Mouse (Mus musculus) c-Kit-negative CD71-positive TER-119-positive erythroid progenitor cells, embryonic 14.5 days (primary cell): ENCODE results near the gene Trim72.
A peak's percentile ranks its signal among the peaks of the same experiment; 100 is the strongest.
"Not testable (repeated sequence)": the region's sequence is repeated elsewhere in the genome, so short reads cannot be mapped to it uniquely, and the experiment has no call there.

Source experiments
- DNase-seq: peaks from one replicate; pipeline ENCODE4 v3.0.0-alpha.2; 2013; ENCODE audit warnings: low read depth, low spot score

Gene Trim72

DNA sequence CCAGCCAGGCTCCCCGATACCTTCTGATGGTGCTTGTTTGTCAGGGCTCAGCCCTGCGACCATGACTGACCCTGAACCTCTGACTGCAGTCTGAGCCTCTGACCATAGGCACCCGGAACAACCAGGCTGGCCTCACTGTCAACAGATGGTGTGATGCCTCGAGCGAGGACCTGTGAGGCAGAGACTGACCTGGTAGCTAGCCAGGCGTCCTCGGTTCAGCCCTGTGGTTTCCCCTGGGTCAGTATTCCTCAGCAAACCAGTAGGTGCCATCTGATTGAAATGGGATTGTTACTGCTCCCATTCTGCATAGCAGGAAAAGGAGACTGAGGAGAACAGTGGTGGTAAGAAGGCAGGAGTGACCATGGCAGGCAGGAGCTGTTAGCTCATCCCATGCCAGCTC, 2.4 kb downstream of the Trim72 start:
- no peak for DNase-seq

DNA sequence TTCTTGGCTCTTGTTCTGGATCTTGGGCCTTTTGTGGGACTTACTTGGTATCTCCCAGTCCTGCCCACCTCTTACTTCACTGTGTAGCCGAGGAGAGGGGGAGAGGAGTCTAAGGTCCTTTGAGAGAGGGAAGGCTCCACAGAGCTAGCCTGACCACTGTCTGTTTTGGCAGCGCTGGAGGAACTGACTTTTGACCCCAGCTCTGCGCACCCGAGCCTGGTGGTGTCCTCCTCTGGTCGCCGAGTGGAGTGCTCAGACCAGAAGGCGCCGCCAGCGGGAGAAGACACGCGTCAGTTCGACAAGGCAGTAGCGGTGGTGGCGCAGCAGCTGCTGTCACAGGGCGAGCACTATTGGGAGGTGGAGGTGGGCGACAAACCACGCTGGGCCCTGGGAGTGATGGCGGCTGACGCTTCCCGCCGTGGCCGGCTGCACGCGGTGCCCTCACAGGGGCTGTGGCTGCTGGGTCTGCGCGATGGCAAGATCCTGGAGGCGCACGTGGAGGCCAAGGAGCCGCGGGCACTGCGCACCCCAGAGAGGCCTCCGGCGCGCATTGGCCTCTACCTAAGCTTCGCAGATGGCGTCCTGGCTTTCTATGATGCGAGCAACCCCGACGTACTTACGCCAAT, 6.1 kb downstream of the Trim72 start:
- DNase-seq: no peak

DNA sequence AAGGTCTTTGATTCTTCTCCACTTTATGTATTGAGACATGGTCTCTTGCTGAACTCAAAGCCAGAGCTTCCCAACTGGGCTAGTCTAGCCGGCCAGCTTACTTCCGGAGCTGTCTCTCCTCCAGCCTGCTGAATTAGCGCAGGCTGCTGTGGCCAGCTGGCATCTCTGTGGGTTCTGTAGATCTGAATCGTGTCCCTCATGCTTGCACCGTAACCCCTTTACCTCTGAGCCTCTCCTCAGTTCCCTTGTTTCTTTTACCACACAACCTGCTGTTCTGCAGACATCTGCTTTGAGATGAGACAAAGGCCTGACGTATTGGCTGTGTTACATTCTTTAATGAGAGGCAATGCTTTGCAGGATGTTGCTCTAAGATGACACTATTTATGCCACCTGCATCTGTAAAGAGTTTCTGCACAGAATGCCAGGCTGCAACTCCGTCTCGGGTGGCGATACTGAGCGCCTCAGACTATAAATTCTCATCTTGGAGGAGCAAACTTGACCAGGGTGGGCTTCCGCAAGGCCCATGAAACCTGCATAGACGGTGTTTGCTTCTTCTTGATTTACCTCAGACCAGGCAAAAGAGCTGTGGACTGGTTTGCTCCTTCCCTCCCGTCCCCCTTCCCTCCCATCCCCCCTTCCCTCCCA, 8.5 kb downstream of the Trim72 start:
- no peak for DNase-seq

DNA sequence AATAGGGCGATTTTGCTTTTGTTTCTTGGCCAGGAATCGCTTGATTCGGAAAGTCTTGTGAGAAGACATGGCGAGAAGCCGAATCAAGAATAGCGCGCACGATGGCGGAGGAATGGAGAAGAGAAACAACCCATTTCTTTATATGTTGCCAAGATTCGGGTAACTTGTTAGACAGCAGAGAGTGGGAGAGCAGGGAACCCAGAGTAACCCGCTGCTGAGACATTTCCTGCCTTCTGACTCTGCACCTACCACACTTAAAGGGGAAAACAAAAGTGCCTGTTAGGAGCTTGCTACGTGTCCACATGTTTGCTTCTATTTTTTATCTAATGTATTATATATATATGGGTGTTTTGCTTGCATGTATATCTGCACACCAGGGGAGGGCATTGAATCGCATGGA, 9.4 kb downstream of the Trim72 start:
- DNase-seq: no peak

DNA sequence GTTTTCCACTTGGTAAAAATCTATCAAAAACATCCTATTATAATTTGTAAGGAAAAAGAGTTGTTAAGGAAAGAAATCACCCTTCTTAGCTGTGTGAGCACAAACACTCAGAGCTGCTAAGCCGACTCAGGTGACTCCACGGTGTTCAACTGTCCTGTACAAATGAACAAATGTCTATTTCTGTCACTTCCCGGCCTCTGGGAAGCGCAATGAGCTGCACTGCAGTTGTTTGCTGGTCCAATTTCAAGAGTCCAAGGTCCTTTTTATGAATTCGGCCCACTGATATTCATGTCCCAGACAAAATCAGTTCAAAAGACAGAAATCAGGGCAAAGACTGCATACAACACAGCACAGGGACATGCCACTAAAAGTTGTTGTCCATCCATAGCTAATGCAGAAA, 12.4 kb downstream of the Trim72 start:
- not testable (repeated sequence) for DNase-seq

DNA sequence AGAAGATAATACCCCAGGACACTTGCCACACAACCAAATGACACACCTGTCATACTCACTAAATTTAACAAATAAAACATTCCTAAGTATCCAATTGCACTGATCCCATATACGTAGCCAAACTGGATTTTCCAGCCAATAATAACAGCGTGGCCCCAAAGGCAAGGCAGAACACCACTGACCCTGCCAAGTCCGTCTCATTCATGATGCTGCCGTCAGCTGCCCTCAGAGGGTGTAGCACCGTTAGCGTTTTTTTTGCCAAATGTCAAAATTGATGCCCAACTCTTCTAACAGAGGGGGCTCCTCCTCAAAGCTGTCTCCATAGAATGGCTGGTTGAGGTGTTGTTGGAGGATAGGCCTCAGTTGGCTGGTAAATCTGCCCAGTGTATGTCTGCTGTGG, 12.9 kb downstream of the Trim72 start:
- DNase-seq: no peak

DNA sequence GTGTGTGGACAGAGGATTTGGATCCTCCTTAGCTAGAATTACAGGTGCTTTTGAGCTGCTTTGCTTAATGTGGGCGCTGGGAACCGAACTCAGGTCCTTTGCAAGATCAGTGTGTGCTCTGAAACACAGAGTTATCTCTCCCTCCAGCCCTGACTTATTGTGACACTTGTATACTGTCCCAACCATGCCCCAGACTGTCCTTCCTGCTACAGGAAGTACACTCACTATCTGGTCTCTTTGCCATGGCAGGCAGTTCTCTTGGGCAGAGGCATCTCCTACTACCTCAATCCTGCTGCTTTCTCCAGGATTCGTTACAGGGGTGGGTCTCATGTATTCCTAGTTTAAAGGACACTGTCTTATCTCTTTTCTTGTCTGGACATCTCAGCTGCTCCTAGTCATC, 14.5 kb downstream of the Trim72 start:
- no peak for DNase-seq

DNA sequence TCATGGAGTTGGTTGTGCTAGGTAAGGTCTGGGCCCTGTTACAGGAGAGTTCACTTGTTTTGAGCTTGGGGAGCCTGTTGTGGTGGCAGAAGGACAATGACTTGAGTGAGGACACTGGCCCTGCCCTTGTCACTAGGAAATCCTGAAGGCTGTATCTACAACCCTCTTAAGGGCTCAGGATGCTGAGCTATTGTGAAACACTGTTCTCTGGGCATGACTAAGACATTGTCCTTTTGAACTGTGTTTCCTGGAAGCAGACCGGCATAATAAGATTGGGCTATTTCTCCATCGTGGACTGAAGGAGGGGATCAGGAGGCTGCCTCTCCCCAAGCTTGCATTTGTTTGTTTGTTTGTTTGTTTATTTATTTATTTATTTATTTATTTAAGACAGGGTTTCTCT, 15.4 kb downstream of the Trim72 start:
- no peak for DNase-seq

DNA sequence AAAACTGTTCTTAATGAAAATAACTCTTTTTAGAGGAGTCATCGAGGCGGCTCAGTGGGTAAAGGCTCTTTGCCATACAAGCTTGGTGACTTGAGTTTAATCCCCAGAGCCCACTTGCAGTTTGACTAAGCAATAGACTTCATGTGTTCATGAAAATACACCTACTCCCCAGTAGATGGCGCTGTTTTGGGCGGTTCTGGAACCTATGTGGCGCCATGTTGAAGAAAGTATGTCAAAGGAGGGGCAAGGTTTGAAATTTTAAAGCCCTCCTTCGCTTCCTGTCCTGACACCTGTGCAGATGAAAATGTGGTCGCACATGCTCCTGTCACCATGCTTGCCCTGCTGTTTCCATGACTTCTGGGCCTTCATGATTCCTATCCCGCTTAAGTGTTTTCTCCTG, 19.2 kb downstream of the Trim72 start:
- DNase-seq: peak; percentile 8

DNA sequence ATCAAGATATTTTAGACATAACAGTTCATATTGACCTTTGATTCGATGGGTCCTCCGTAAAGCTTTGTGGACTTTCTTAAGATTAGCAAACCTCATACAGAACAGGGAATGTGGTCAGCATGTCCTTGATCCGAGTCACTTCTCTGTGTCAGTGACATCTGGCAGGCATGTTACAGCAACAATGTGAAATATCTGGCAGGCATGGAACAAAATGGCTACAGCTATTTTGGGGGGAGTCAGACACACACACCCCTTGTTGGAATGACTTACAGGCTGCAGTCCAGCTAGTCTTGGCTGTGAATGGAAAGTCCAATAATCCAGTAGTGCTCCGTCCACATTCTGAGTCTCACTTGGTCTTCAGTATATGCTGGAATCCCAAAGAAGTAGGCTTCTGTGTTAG, 19.8 kb downstream of the Trim72 start:
- no peak for DNase-seq

DNA sequence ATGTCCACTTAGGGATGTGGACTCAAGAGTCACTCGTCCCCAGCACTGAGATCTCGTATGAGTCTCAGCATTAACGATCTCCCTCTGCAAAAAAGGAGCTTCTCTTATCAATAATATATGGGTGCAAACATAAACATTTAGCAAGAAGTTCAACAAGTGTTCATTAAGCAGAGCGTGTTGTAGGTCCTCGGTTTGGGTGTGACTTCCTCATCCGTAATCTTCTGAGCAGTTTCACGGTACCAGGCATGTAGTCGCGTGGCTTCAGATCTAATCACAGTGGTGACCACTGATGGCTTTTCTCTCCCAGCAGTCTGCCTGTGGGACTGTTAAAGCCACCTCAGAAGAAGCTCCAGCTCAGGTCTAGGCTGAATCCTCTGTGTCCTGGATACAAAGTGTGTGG, 20.6 kb downstream of the Trim72 start:
- no peak for DNase-seq

DNA sequence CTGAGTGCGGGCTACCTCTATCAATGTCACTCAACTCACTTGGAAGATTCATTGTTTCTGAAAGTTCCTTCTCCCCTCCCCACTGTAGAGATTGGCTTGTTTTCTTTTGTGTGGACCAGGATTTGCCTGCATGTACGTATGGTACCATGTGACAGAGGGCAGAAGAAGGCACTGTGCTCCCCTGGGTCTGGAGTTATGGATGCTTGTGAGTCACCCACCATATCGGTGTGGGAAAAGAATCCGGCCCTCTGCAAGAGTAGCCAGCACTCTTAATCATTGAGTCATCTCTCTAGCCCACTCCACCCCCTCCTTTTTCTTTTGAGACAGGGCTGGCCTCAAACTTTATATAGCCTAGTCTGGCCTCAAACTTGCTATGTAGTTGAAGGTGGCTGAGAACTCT, 21.2 kb downstream of the Trim72 start:
- no peak for DNase-seq

DNA sequence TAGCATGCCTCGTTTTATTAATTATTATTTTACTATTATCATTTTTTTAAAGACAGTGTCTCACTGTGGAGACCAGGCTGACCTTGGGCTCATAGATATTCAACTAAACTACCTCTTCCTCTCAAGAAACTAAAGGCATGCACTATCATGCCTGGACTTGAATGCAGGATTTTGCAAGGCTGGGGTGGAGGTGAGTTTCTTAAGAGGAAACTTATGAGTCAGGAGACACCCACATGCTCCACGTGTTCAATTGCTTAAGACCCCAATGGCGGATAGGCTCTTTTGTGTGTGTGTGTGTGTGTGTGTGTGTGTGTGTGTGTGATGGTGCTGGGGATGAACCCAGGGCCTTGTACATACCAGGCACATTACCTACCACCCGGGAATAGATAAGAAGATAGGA, 21.6 kb downstream of the Trim72 start:
- no peak for DNase-seq

DNA sequence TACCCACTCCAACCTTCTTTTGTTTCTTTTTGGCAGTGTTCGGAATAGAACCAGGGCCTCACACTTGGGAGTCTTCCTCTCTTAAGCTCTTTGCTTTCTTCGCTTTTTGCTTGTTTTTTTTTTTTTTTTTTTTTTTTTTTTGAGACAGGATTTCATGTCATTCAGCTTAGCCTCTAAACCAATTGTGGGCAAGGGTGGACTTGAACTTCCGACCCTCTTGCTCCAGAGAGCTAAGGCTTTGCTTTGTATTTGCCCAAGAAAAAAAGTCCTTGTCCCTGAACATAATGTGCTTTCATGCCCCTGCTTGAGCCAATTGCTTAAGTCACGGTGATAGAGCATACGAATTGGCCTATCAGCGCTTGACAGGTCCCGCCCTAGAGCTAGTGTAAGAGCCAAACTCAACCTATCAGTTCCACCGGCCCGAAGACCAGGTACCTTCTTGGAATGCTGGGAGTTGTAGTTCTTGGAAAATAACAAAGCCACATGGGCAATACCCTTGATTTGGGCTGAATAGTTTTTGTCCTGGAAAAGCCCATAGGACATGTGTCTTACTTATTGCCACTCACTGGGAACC, 27.7 kb downstream of the Trim72 start:
- peak; percentile 8 for DNase-seq

DNA sequence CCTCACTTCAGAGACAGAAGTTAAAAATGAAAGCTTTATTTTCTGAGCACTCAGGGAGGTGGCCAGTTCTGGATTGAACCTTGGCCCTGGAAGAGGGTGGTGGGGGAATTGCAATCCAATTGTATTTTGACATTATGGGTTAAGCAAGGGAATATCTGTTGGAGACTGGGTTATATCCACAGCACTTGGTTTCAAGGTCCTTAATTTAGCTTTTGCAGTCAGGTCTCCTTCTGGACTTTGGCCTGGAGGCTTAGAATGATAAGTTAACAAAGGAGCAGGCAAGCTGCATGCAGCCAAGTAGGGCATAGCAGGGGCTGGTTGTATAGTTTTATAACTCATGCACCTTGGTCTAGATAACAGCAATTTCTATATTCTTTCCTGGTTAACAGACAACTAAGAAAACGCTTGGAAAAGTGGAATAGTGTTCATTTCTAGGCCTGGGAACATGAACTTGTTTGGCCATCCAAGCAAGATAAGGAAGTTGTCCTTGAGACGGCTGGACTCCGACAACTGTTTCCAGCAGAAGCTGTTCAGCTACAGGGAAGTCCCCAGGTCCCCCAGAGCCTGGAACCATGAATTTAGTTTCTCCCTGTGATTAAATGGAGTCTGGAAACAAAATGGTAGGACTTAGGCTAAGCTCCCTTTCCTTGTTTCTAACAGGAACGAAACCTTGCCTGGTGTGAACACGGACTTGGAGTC, 28.7 kb downstream of the Trim72 start:
- DNase-seq: no peak

DNA sequence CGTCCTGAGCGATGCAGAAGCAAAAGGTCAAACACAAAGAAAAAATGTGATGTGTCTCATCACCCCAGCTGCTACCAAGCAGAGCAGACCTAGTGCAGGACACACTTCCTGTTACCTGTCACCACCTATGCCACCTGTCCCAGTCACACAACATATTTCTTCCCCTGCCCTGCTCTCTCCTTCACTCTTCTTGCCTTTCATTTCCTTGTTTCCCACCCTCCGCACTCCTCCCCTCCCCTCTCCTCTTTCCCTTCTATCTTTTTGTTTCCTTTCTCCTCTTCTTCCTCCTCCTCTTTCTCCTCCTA, 29.2 kb downstream of the Trim72 start:
- no peak for DNase-seq

DNA sequence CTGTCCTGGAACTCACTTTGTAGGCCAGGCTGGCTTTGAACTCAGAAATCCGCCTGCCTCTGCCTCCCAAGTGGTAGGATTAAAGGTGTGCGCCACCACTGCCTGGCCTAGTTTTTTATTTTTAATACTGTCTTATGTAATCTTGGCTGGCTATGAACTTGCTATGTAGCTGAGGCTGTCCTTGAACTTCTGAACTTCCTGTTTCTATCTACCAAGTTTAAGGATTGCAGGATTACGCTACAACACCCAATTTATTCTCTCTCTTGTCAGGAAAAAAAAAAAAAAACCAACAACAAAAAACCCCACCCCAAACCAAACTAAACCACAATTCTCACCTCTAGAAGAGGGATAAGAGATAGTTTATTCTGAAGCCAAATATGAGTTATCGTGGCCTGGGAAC, 29.9 kb downstream of the Trim72 start:
- DNase-seq: no peak

DNA sequence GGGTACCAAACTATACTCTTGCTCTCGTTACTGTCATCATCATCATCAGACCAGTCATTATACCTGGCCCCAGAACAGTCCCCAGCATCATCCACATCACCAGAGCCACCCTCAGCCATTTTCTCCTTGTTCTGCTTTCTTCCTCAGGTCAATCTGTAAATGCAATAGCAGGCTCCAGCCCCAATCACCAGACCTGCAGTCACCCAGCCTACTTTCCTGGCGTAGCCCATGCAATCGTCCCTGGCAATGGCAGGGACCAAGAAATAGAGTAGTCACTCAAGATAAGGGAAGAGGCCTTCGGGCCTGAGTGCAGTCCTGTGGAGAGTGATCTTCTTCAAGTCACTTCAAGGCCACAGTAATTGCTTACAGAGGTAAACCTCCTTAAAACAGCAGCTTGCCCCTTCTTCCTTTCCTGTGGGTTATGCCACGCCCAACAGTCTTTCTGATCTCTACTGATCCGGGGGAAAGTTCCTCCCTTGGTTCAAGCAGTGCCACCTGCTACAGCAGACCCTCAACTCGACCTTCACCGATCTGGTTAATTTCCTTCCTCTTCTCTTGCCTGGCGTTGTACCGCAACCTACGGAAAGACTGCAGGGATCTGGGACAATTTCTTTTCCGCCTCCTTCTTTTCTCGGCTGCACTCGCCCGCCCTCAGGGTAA, 38.5 kb downstream of the Trim72 start:
- DNase-seq: not testable (repeated sequence)

DNA sequence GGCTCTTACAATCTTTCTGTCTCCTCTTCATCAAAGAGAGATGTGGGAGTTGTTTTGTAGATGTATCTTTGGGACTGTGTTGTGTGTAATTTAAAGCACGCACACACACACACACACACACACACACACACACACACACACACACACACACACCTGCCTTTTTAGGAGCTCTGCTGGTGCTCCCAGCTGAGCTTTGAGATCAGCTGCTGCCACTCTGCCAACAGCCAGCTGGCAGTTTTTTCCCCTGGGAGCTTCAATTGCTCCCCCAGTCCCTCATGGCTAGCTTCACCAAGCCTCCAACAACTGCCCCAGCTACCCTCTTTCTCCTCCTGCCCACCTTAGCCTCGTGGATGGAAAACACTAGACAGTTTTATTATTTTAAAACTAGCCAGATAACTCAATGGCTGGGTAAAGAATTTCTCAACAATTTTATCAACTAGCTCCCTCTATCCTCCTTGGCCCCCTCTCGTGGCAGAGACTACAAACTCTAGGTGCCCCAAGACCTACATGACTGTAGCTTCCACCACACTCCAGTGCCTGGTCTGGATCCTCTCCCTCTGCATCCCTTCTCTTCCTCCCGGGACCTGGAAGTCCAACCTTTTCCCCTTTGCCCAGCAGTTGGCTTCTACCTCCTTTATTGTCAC, 40.5 kb downstream of the Trim72 start:
- DNase-seq: no peak

DNA sequence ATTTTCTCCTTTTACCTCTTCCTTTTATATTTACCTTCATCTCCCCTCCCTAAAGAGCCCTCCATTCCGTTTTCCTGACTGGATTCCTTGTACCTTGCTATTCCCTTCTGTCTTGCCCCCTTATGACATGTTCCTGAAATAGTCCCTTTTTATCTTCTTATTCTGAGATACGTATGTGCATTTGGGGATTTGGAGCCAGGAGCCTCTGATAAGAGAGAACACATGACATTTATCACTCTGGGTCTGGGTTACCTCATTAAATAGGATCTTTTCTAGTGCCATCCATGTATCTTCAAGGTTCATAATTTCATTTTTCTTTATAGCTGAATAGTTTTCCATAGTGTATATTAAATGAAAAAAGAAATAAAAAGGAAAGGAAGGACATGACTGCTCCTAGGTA, 41.9 kb downstream of the Trim72 start:
- no peak for DNase-seq

DNA sequence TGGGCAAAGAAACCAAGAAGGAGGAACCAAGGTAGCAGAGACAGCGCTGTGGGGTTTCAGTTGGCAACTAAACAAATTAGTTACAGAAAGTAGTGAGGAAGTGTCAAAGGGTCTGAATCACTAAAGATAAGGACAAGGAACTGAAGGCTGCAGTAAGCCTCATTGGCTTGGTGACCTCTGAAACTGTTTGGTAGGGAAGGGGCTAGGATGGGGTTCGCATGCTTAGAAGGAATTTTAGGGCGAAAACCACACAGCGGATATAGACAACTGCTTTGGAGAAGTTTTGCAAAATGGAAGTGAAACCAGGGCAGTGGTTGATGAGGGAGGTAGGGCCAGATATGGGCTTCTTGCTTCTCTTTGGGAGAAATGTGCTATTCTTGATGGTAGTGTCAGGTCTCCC, 45.1 kb downstream of the Trim72 start:
- DNase-seq: no peak

DNA sequence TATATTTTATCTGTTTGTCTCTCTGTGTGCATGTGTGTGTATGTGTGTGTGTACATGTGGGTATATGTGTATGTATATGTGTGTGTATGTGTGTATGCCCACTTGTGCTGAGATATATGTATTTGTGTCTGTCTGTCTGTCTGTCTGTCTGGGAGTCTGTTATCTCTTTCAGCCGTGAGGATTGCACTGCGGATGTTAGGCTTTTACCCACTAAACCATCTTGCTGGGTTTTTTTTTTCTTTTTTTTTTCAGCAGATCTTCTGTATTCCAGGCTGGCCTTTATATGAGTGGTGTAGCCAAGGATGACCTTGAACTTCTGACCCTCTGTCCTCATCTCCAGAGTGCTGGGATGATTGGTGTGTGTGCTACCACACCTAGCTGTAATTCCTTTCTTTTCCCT, 45.5 kb downstream of the Trim72 start:
- no peak for DNase-seq
